Mouse (Mus musculus) cortical plate, adult 2 months (tissue): Measurements from ENCODE around the gene Arhgef25.

Source experiments
- CTCF ChIP-seq: fragments of 200-500 bp; IDR thresholded peaks from 2 replicates; pipeline ENCODE4 v1.5.1; 2011; ENCODE audit warnings: mild to moderate bottlenecking, control low read depth, low read length; ENCODE audit not compliant: insufficient read depth; ENCODE audit errors: extremely low read depth
- POLR2A ChIP-seq: fragments of 200-500 bp; IDR thresholded peaks from 2 replicates; pipeline ENCODE4 v1.6.1; 2011; ENCODE audit warnings: mild to moderate bottlenecking, low read length, control low read depth; ENCODE audit not compliant: insufficient read depth; ENCODE audit errors: extremely low read depth

- no peak for TF ChIP-seq CTCF
- no peak for TF ChIP-seq POLR2A
These were observed 45.3 kb downstream of the Arhgef25 start for GRCm38 (mm10) chr10:127144536-127144935.
